15 mouse cellular contexts compared by ENCODE assay signal in genomic region chr8:121030496-121031040, GRCm38 (mm10). TPM values are rescaled to one million over a fixed set of nuclear protein-coding genes. Genes with fewer than 3 reads are reported as not detected.
DNase-seq lines count a peak whose midpoint lies in the region; ATAC-seq lines count a peak whose summit lies in the region.
"Had no signal": no experiment of that assay in that cellular context is flagged by ENCODE, and none has a peak within 500 bp of the region (broad histone marks: within the 10 kb centered on the region; RNA-seq: fewer than 3 reads in every experiment).

No protein-coding gene starts in this region.

- no peak overlapping the region for H3K27ac ChIP-seq in intestine, embryonic 15.5 days
- no peak overlapping the region for H3K27ac ChIP-seq in intestine, embryonic 16.5 days (ENCODE audit: low read length)
- H3K27ac ChIP-seq in midbrain, embryonic 14.5 days (replicated peaks; ENCODE audit: low read depth, low read length): no peak overlapping the region
- H3K27ac ChIP-seq in midbrain, embryonic 15.5 days: no peak overlapping the region
- H3K27ac ChIP-seq: gastrocnemius, adult 2 months; heart, embryonic 10.5 days; midbrain, embryonic 12.5 days; neural tube, embryonic 12.5 days had no signal

- H3K9me3 ChIP-seq in intestine, embryonic 15.5 days: no peaks in the 10 kb centered on the region
- H3K9me3 ChIP-seq in intestine, embryonic 16.5 days (ENCODE audit: control insufficient read depth, low read length): no peaks in the 10 kb centered on the region
- H3K9me3 ChIP-seq in midbrain, embryonic 14.5 days (ENCODE audit: control insufficient read depth, low read length): no peaks in the 10 kb centered on the region
- no peaks in the 10 kb centered on the region for H3K9me3 ChIP-seq in midbrain, embryonic 15.5 days
- H3K9me3 ChIP-seq: heart, embryonic 10.5 days; midbrain, embryonic 12.5 days; neural tube, embryonic 12.5 days had no signal

- H3K4me3 ChIP-seq in intestine, embryonic 15.5 days (replicated peaks): no peak overlapping the region
- H3K4me3 ChIP-seq in intestine, embryonic 16.5 days (ENCODE audit: low read length): no peak overlapping the region
- H3K4me3 ChIP-seq in midbrain, embryonic 14.5 days (replicated peaks; ENCODE audit: low read depth, low read length): no peak overlapping the region
- no peak overlapping the region for H3K4me3 ChIP-seq in midbrain, embryonic 15.5 days
- H3K4me3 ChIP-seq: gastrocnemius, adult 2 months; heart, embryonic 10.5 days; midbrain, embryonic 12.5 days; neural tube, embryonic 12.5 days had no signal

- ATAC-seq in intestine, embryonic 15.5 days: no peak
- ATAC-seq in intestine, embryonic 16.5 days: no peak
- no peak for ATAC-seq in midbrain, embryonic 14.5 days (ENCODE audit: low FRiP score, low TSS enrichment)
- no peak for ATAC-seq in midbrain, embryonic 15.5 days (replicated peaks)
- ATAC-seq in common myeloid progenitor, adult 5-6 weeks (replicated peaks; ENCODE audit: low read depth, poor library complexity, severe bottlenecking): 0 out of 2 replicates have a peak, but pooled peaks have one; percentile 29
- ATAC-seq: inflammation-experienced regulatory T-cells, adult 6 months; Patski had no signal

- WGBS in intestine, embryonic 15.5 days: 54% methylated on average over 10 of the region's 10 CpGs
- 57% methylated on average over 10 of the region's 10 CpGs for WGBS in intestine, embryonic 16.5 days
- WGBS in midbrain, embryonic 14.5 days: 77% methylated on average over 10 of the region's 10 CpGs
- 76% methylated on average over 10 of the region's 10 CpGs for WGBS in midbrain, embryonic 15.5 days

- 0 out of 2 replicates have a peak overlapping the region, but pooled peaks have one; percentile 4 for H3K9ac ChIP-seq in intestine, embryonic 15.5 days
- H3K9ac ChIP-seq in intestine, embryonic 16.5 days (ENCODE audit: low read depth, low read length): no peak overlapping the region
- no peak overlapping the region for H3K9ac ChIP-seq in midbrain, embryonic 14.5 days (replicated peaks; ENCODE audit: low read length)
- no peak overlapping the region for H3K9ac ChIP-seq in midbrain, embryonic 15.5 days
- H3K9ac ChIP-seq: midbrain, embryonic 12.5 days; neural tube, embryonic 12.5 days had no signal

- H3K4me1 ChIP-seq in intestine, embryonic 15.5 days (replicated peaks): peaks cover 17% of the 10 kb centered on the region
- peaks cover 13% of the 10 kb centered on the region for H3K4me1 ChIP-seq in intestine, embryonic 16.5 days (ENCODE audit: control insufficient read depth, insufficient read depth, low read length)
- H3K4me1 ChIP-seq in midbrain, embryonic 14.5 days (ENCODE audit: control insufficient read depth, insufficient read depth, low read length): no peaks in the 10 kb centered on the region
- H3K4me1 ChIP-seq in midbrain, embryonic 15.5 days: no peaks in the 10 kb centered on the region
- H3K4me1 ChIP-seq: midbrain, embryonic 12.5 days had no signal

- H3K4me2 ChIP-seq in intestine, embryonic 15.5 days (replicated peaks): no peak overlapping the region
- no peak overlapping the region for H3K4me2 ChIP-seq in intestine, embryonic 16.5 days (ENCODE audit: low read depth, low read length)
- H3K4me2 ChIP-seq in midbrain, embryonic 14.5 days (ENCODE audit: low read length): no peak overlapping the region
- no peak overlapping the region for H3K4me2 ChIP-seq in midbrain, embryonic 15.5 days
- H3K4me2 ChIP-seq: midbrain, embryonic 12.5 days; neural tube, embryonic 12.5 days had no signal

- DNase-seq in midbrain, embryonic 14.5 days: peak; percentile 15
- peak; percentile 15 for DNase-seq in telencephalon, adult 2 months (ENCODE audit: low read depth, low spot score)
- no peak for DNase-seq in heart, adult 11 months
- DNase-seq: cerebellum, adult 9-10 months; gastrocnemius, adult 2 months; heart, postnatal 36 days had no signal

- H3K27me3 ChIP-seq in intestine, embryonic 15.5 days (replicated peaks): no peaks in the 10 kb centered on the region
- no peaks in the 10 kb centered on the region for H3K27me3 ChIP-seq in intestine, embryonic 16.5 days (replicated peaks; ENCODE audit: control insufficient read depth, insufficient read depth, low read length)
- H3K27me3 ChIP-seq in midbrain, embryonic 14.5 days (ENCODE audit: control insufficient read depth, insufficient read depth, low read length): no peaks in the 10 kb centered on the region
- H3K27me3 ChIP-seq in midbrain, embryonic 15.5 days (replicated peaks): no peaks in the 10 kb centered on the region

- H3K36me3 ChIP-seq in intestine, embryonic 15.5 days: no peaks in the 10 kb centered on the region
- H3K36me3 ChIP-seq in intestine, embryonic 16.5 days (ENCODE audit: control insufficient read depth, insufficient read depth, low read length): no peaks in the 10 kb centered on the region
- H3K36me3 ChIP-seq in midbrain, embryonic 14.5 days (ENCODE audit: control insufficient read depth, insufficient read depth, low read length): no peaks in the 10 kb centered on the region
- no peaks in the 10 kb centered on the region for H3K36me3 ChIP-seq in midbrain, embryonic 15.5 days (replicated peaks)
- H3K36me3 ChIP-seq: heart, embryonic 10.5 days; midbrain, embryonic 12.5 days; neural tube, embryonic 12.5 days had no signal

RNA-seq across cellular contexts. Expression of gene Foxf1, which starts 53.6 kb away (rescaled TPM):
- 105 and 126 TPM in 2 replicates for polyA plus RNA-seq in intestine, embryonic 15.5 days (2015; fragmentation: Nextera tagmentation; extraction: Ambion mirVana)
- 86.9 and 88.3 TPM in 2 replicates for polyA plus RNA-seq in intestine, embryonic 16.5 days (2015; fragmentation: Nextera tagmentation; extraction: Ambion mirVana)
- 0.12 and 0.97 TPM in 2 replicates for polyA plus RNA-seq in midbrain, embryonic 14.5 days (2014; fragmentation: Nextera tagmentation; extraction: Ambion mirVana)
- polyA plus RNA-seq in midbrain, embryonic 15.5 days (2015; fragmentation: Nextera tagmentation; extraction: Ambion mirVana): 1.0 and 1.6 TPM in 2 replicates
- not detected in 2 replicates for total RNA-seq in common myeloid progenitor, adult 5-6 weeks (2017)

Comparison
In these comparisons a context has a peak if more than half of its experiments do, and no peak if none do; other contexts are left out.
1. RNA of gene Foxf1, which starts 53.6 kb away (polyA plus RNA-seq): 105 to 126 TPM in intestine, embryonic 15.5 days and 86.9 to 88.3 TPM in intestine, embryonic 16.5 days; 1.0 to 1.6 TPM in midbrain, embryonic 15.5 days and 0.12 to 0.97 TPM in midbrain, embryonic 14.5 days; every median in the first group is over 10 times any median in the second.